Mouse (Mus musculus) liver, embryonic 14.5 days (tissue): ENCODE measurements around the gene Crx. TPM values are rescaled to one million over a fixed set of nuclear protein-coding genes. Genes with fewer than 3 reads are reported as not detected.
A peak's percentile ranks its signal among the peaks of the same experiment; 100 is the strongest.

Experiments
- ATAC-seq: fragments of 200-750 bp; cut with Nextera tagmentation; 2 replicates; pipeline ENCODE4 v1.8.0; 2017; ENCODE audit warnings: moderate number of reproducible peaks, mild to moderate bottlenecking, moderate library complexity; ENCODE audit not compliant: insufficient read depth
- DNase-seq, 3 experiments: peaks; one replicate each; pipeline ENCODE4 v3.0.0-alpha.2; 2012 to 2013; ENCODE audit warnings: low read depth in 3 of 3, low spot score in 3 of 3
- H3K27ac ChIP-seq: fragments of 300-500 bp; sonication (generic); 2 replicates; pipeline ENCODE4 v1.5.1; 2014; ENCODE audit warnings: moderate library complexity, mild to moderate bottlenecking, control low read depth, inconsistent platforms
- H3K27me3 ChIP-seq: fragments of 300-500 bp; sonication (generic); 2 replicates; pipeline ENCODE4 v1.6.1; 2014; ENCODE audit warnings: mild to moderate bottlenecking, low read length, moderate library complexity; ENCODE audit not compliant: control insufficient read depth, insufficient read depth
- H3K36me3 ChIP-seq: fragments of 300-500 bp; sonication (generic); replicated peaks from 2 replicates; pipeline ENCODE4 v1.6.1; 2014; ENCODE audit warnings: low read depth; ENCODE audit not compliant: control insufficient read depth, insufficient read depth
- H3K4me1 ChIP-seq, 2 experiments: fragments of 200-500 bp in 1 of 2; fragments of 300-500 bp in 1 of 2; sonication (generic) in 1 of 2; replicated peaks; 2 replicates each; pipeline ENCODE4 v1.6.1; 2012 to 2014; ENCODE audit warnings: antibody characterized with exemption in 1 of 2, inconsistent platforms in 1 of 2, low read length in 1 of 2; ENCODE audit not compliant: control insufficient read depth in 2 of 2, insufficient read depth in 2 of 2
- H3K4me2 ChIP-seq: fragments of 300-500 bp; sonication (generic); 2 replicates; pipeline ENCODE4 v1.6.1; 2014; ENCODE audit warnings: low read depth, mild to moderate bottlenecking, control low read depth, moderate library complexity
- H3K4me3 ChIP-seq, 2 experiments: fragments of 200-500 bp in 1 of 2; fragments of 300-500 bp in 1 of 2; sonication (generic) in 1 of 2; 2 replicates each; pipeline ENCODE4 v1.5.1; 2012 to 2014; ENCODE audit warnings: low read depth in 2 of 2, low read length in 2 of 2, mild to moderate bottlenecking in 2 of 2, control low read depth in 1 of 2, inconsistent platforms in 1 of 2, moderate library complexity in 1 of 2; ENCODE audit not compliant: insufficient read depth in 1 of 2
- H3K9ac ChIP-seq: fragments of 300-500 bp; sonication (generic); replicated peaks from 2 replicates; pipeline ENCODE4 v1.6.1; 2014; ENCODE audit warnings: mild to moderate bottlenecking, control low read depth, moderate library complexity
- H3K9me3 ChIP-seq: fragments of 300-500 bp; sonication (generic); 2 replicates; pipeline ENCODE4 v1.6.1; 2016; ENCODE audit warnings: low read length, mixed read lengths; ENCODE audit not compliant: control insufficient read depth
- CTCF ChIP-seq: IDR thresholded peaks from 2 replicates; pipeline ENCODE4 v1.5.1; 2016; ENCODE audit warnings: antibody characterized with exemption, low read depth, control low read depth
- EP300 ChIP-seq: IDR thresholded peaks from 2 replicates; pipeline ENCODE4 v1.6.1; 2016; ENCODE audit warnings: antibody characterized with exemption, low read depth
- WGBS: fragments of 180-500 bp; shearing (Covaris S2); extraction: QIAGEN DNeasy Blood & Tissue Kit; methylation state at CpG from one replicate; pipeline ENCODE4 v1.1.7; 2014; ENCODE audit not compliant: insufficient replicate concordance; 5-methylcytosine and 5-hydroxymethylcytosine counted together
- polyA plus RNA-seq, 2 experiments: library from polyadenylated mRNA; depleted of rRNA in 1 of 2; stranded (reverse) in 1 of 2; unstranded in 1 of 2; fragments of >200 nt; fragmentation: Nextera tagmentation in 1 of 2; extraction: Ambion mirVana in 1 of 2; gene quantifications; 2 replicates each; pipeline versions ENCODE4 v1.2.1 to v1.2.3; 2012 to 2014

Gene Crx
- polyA plus RNA-seq, 2 experiments, result not detected

- TF ChIP-seq EP300, result no peak
- ATAC-seq (no peak), DNase-seq (no peak)
- Histone ChIP-seq H3K36me3 (no peaks in the 10 kb centered on the region), H3K9ac (no peak overlapping the region), H3K4me1 (no peaks in the 10 kb centered on the region), H3K27ac (no peak overlapping the region), H3K27me3 (no peaks in the 10 kb centered on the region), H3K4me3 (no peak overlapping the region), H3K4me2 (no peak overlapping the region), H3K9me3 (no peaks in the 10 kb centered on the region)
- 42% methylated on average over 3 of the region's 3 CpGs for WGBS
These were observed 2.1 kb upstream of the Crx start for GRCm38 (mm10) chr7:15881831-15882230.

- Histone ChIP-seq H3K9ac (no peak overlapping the region), H3K36me3 (no peaks in the 10 kb centered on the region), H3K4me3 (no peak overlapping the region), H3K27me3 (no peaks in the 10 kb centered on the region), H3K4me1 (no peaks in the 10 kb centered on the region), H3K4me2 (no peak overlapping the region), H3K27ac (no peak overlapping the region), H3K9me3 (no peaks in the 10 kb centered on the region)
- ATAC-seq (no peak), DNase-seq (no peak)
- 17% methylated on average over 7 of the region's 7 CpGs for WGBS
- TF ChIP-seq EP300 (no peak), CTCF (no peak)
These were observed 1.6 kb upstream of the Crx start for GRCm38 (mm10) chr7:15881388-15881787.

- H3K4me2 ChIP-seq, result no peak overlapping the region
- 47% methylated on average over 4 of the region's 4 CpGs for WGBS
- ATAC-seq (no peak), DNase-seq (no peak)
- no peaks in the 10 kb centered on the region for H3K36me3 ChIP-seq
- H3K4me3 ChIP-seq, result no peak overlapping the region
- H3K27ac ChIP-seq, result no peak overlapping the region
- no peaks in the 10 kb centered on the region for H3K9me3 ChIP-seq
- H3K4me1 ChIP-seq, result no peaks in the 10 kb centered on the region
- no peak overlapping the region for H3K9ac ChIP-seq
- TF ChIP-seq EP300, result no peak
- TF ChIP-seq CTCF, result no peak
- no peaks in the 10 kb centered on the region for H3K27me3 ChIP-seq
These were observed 15.7 kb downstream of the Crx start for GRCm38 (mm10) chr7:15864104-15864503.

- DNase-seq (no peak), ATAC-seq (no peak)
- 33% methylated on average over 2 of the region's 2 CpGs for WGBS
- no peak overlapping the region for H3K4me3 ChIP-seq
- H3K4me2 ChIP-seq, result no peak overlapping the region
- no peaks in the 10 kb centered on the region for H3K4me1 ChIP-seq
- TF ChIP-seq EP300 (no peak), CTCF (0 out of 2 replicates have a peak, but pooled peaks have one; percentile 5)
- H3K36me3 ChIP-seq, result no peaks in the 10 kb centered on the region
- H3K27me3 ChIP-seq, result no peaks in the 10 kb centered on the region
- H3K9me3 ChIP-seq, result no peaks in the 10 kb centered on the region
- H3K27ac ChIP-seq, result no peak overlapping the region
- no peak overlapping the region for H3K9ac ChIP-seq
These were observed 20.1 kb downstream of the Crx start for GRCm38 (mm10) chr7:15859657-15860056.

GRCm38 (mm10) chr7:15839578-15839977 is 40.2 kb downstream of the Crx start, which contains the start of gene Obox6:
Obox6 (minus strand) TSS chr7:15839678.
- Histone ChIP-seq H3K4me3 (no peak within 1 kb of the TSS), H3K4me2 (no peak within 1 kb of the TSS), H3K4me1 (no peaks in the 10 kb centered on the region), H3K9ac (no peak within 1 kb of the TSS), H3K27me3 (no peaks in the 10 kb centered on the region), H3K9me3 (no peaks in the 10 kb centered on the region), H3K27ac (no peak within 1 kb of the TSS), H3K36me3 (no peaks in the 10 kb centered on the region)
- WGBS, result 55% methylated on average over 3 of the region's 3 CpGs
- TF ChIP-seq EP300, result no peak
- no peak for TF ChIP-seq CTCF
- no peak for ATAC-seq
- DNase-seq, result no peak

Other genes with a start within 250 kb of the Crx start
- not detected in 2 replicates for gene Obox3, start 240.1 kb downstream of the Crx start, polyA plus RNA-seq (2012; rRNA removed)
- not detected in 2 replicates for gene Obox3, start 240.1 kb downstream of the Crx start, polyA plus RNA-seq (2014; fragmentation: Nextera tagmentation; extraction: Ambion mirVana)
- gene Obox5, start 129.8 kb downstream of the Crx start, polyA plus RNA-seq (2012; rRNA removed), result not detected in 2 replicates
- gene Obox5, start 129.8 kb downstream of the Crx start, polyA plus RNA-seq (2014; fragmentation: Nextera tagmentation; extraction: Ambion mirVana), result not detected in 2 replicates
- not detected in 2 replicates for gene Obox6, start 40.3 kb downstream of the Crx start, polyA plus RNA-seq (2012; rRNA removed)
- not detected in 2 replicates for gene Obox6, start 40.3 kb downstream of the Crx start, polyA plus RNA-seq (2014; fragmentation: Nextera tagmentation; extraction: Ambion mirVana)
- gene Crxos, start 2.6 kb upstream of the Crx start, polyA plus RNA-seq (2012; rRNA removed), result not detected in 2 replicates
- gene Crxos, start 2.6 kb upstream of the Crx start, polyA plus RNA-seq (2014; fragmentation: Nextera tagmentation; extraction: Ambion mirVana), result not detected in 2 replicates
- 169 and 186 TPM in 2 replicates for gene Selenow, start 42.4 kb upstream of the Crx start, polyA plus RNA-seq (2012; rRNA removed)
- gene Selenow, start 42.4 kb upstream of the Crx start, polyA plus RNA-seq (2014; fragmentation: Nextera tagmentation; extraction: Ambion mirVana), result 334 and 343 TPM in 2 replicates
- gene Nop53, start 66.1 kb upstream of the Crx start, polyA plus RNA-seq (2012; rRNA removed), result 32.1 and 56.9 TPM in 2 replicates
- 75.9 and 96.8 TPM in 2 replicates for gene Nop53, start 66.1 kb upstream of the Crx start, polyA plus RNA-seq (2014; fragmentation: Nextera tagmentation; extraction: Ambion mirVana)
- 2.5 and 2.7 TPM in 2 replicates for gene Ehd2, start 87.6 kb upstream of the Crx start, polyA plus RNA-seq (2012; rRNA removed)
- 3.0 and 3.2 TPM in 2 replicates for gene Ehd2, start 87.6 kb upstream of the Crx start, polyA plus RNA-seq (2014; fragmentation: Nextera tagmentation; extraction: Ambion mirVana)
- 1.8 and 2.2 TPM in 2 replicates for gene Bicra, start 168.0 kb upstream of the Crx start, polyA plus RNA-seq (2012; rRNA removed)
- gene Bicra, start 168.0 kb upstream of the Crx start, polyA plus RNA-seq (2014; fragmentation: Nextera tagmentation; extraction: Ambion mirVana), result 0.83 and 1.5 TPM in 2 replicates
- 0.02 TPM in 1 of 2 replicates, not detected in the other for gene Zfp541, start 181.8 kb upstream of the Crx start, polyA plus RNA-seq (2012; rRNA removed)
- gene Zfp541, start 181.8 kb upstream of the Crx start, polyA plus RNA-seq (2014; fragmentation: Nextera tagmentation; extraction: Ambion mirVana), result not detected in 2 replicates
- 88.9 and 110 TPM in 2 replicates for gene Napa, start 218.5 kb upstream of the Crx start, polyA plus RNA-seq (2012; rRNA removed)
- gene Napa, start 218.5 kb upstream of the Crx start, polyA plus RNA-seq (2014; fragmentation: Nextera tagmentation; extraction: Ambion mirVana), result 107 and 112 TPM in 2 replicates
- 5.7 and 7.5 TPM in 2 replicates for gene Kptn, start 239.9 kb upstream of the Crx start, polyA plus RNA-seq (2012; rRNA removed)
- 8.2 and 8.6 TPM in 2 replicates for gene Kptn, start 239.9 kb upstream of the Crx start, polyA plus RNA-seq (2014; fragmentation: Nextera tagmentation; extraction: Ambion mirVana)
- 0.08 and 0.11 TPM in 2 replicates for gene Slc8a2, start 249.9 kb upstream of the Crx start, polyA plus RNA-seq (2012; rRNA removed)
- not detected in 2 replicates for gene Slc8a2, start 249.9 kb upstream of the Crx start, polyA plus RNA-seq (2014; fragmentation: Nextera tagmentation; extraction: Ambion mirVana)